Mouse (Mus musculus): ENCODE data around the gene Etnk2. TPM values are rescaled to one million over a fixed set of nuclear protein-coding genes. Genes with fewer than 3 reads are reported as not detected.

Gene Etnk2
- total and polyA plus RNA-seq, 2 experiments from 2014 or later = 29.6 to 49.7 TPM

GRCm38 (mm10) chr1:133386209-133386608 is 22.8 kb downstream of the Etnk2 start:
- DNase-seq (ENCODE audit: low spot score) = no peak
- Histone ChIP-seq H3K4me2 (ENCODE audit: low read depth, low read length) (no peak overlapping the region), H3K9me3 (ENCODE audit: low read length) (no peaks in the 10 kb centered on the region), H3K4me1 (ENCODE audit: insufficient read depth, low read length) (0 out of 2 replicates have a peak, but pooled peaks cover 4% of the 10 kb centered on the region), H3K27me3 (ENCODE audit: insufficient read depth, low read length) (no peaks in the 10 kb centered on the region), H3K9ac (replicated peaks; ENCODE audit: low read length) (0 out of 2 replicates have a peak overlapping the region, but pooled peaks have one; percentile 22), H3K4me3 (ENCODE audit: low read length) (no peak overlapping the region), H3K27ac (no peak overlapping the region), H3K36me3 (ENCODE audit: insufficient read depth, low read length) (no peaks in the 10 kb centered on the region)
- 45% methylated on average over 11 of the region's 11 CpGs for WGBS
- no peak for TF ChIP-seq CTCF (IDR thresholded peaks at IDR 0.05; ENCODE audit: low read depth)
- no peak for ATAC-seq

- Histone ChIP-seq H3K27me3 (ENCODE audit: insufficient read depth, low read length) (no peaks in the 10 kb centered on the region), H3K27ac (no peak overlapping the region), H3K4me2 (ENCODE audit: low read depth, low read length) (no peak overlapping the region), H3K4me3 (ENCODE audit: low read length) (no peak overlapping the region), H3K9me3 (ENCODE audit: low read length) (no peaks in the 10 kb centered on the region), H3K4me1 (ENCODE audit: insufficient read depth, low read length) (no peaks in the 10 kb centered on the region), H3K36me3 (ENCODE audit: insufficient read depth, low read length) (peaks cover 3% of the 10 kb centered on the region; the same call in 1 of the 2 replicates), H3K9ac (replicated peaks; ENCODE audit: low read length) (no peak overlapping the region)
- DNase-seq (ENCODE audit: low spot score) = no peak
- WGBS = 76% methylated on average over 19 of the region's 19 CpGs
- TF ChIP-seq CTCF (IDR thresholded peaks at IDR 0.05; ENCODE audit: low read depth) = no peak
- no peak for ATAC-seq
Measured at GRCm38 (mm10) chr1:133387539-133388268, 24.3 kb downstream of the Etnk2 start.

GRCm38 (mm10) chr1:133394702-133395101 is 31.3 kb downstream of the Etnk2 start:
- H3K27me3 ChIP-seq (ENCODE audit: insufficient read depth, low read length) = no peaks in the 10 kb centered on the region
- no peak overlapping the region for H3K27ac ChIP-seq
- no peak overlapping the region for H3K4me2 ChIP-seq (ENCODE audit: low read depth, low read length)
- peaks cover 11% of the 10 kb centered on the region; the same call in 1 of the 2 replicates for H3K4me1 ChIP-seq (ENCODE audit: insufficient read depth, low read length)
- ATAC-seq = no peak
- H3K36me3 ChIP-seq (ENCODE audit: insufficient read depth, low read length) = peaks cover 3% of the 10 kb centered on the region; the same call in 1 of the 2 replicates
- no peak overlapping the region for H3K4me3 ChIP-seq (ENCODE audit: low read length)
- 51% methylated on average over 4 of the region's 4 CpGs for WGBS
- H3K9me3 ChIP-seq (ENCODE audit: low read length) = no peaks in the 10 kb centered on the region
- no peak for DNase-seq (ENCODE audit: low spot score)
- TF ChIP-seq CTCF (IDR thresholded peaks at IDR 0.05; ENCODE audit: low read depth) = no peak
- no peak overlapping the region for H3K9ac ChIP-seq (replicated peaks; ENCODE audit: low read length)

- Histone ChIP-seq H3K4me3 (ENCODE audit: low read length) (no peak overlapping the region), H3K4me2 (ENCODE audit: low read depth, low read length) (no peak overlapping the region), H3K9me3 (ENCODE audit: low read length) (no peaks in the 10 kb centered on the region), H3K27ac (no peak overlapping the region), H3K9ac (replicated peaks; ENCODE audit: low read length) (no peak overlapping the region), H3K4me1 (ENCODE audit: insufficient read depth, low read length) (peaks cover 11% of the 10 kb centered on the region; the same call in 1 of the 2 replicates), H3K27me3 (ENCODE audit: insufficient read depth, low read length) (no peaks in the 10 kb centered on the region), H3K36me3 (ENCODE audit: insufficient read depth, low read length) (peaks cover 3% of the 10 kb centered on the region; the same call in 1 of the 2 replicates)
- ATAC-seq (no peak), DNase-seq (ENCODE audit: low spot score) (no peak)
- no peak for TF ChIP-seq CTCF (IDR thresholded peaks at IDR 0.05; ENCODE audit: low read depth)
- WGBS = 82% methylated on average over 5 of the region's 5 CpGs
Measured at GRCm38 (mm10) chr1:133396693-133397092, 33.3 kb downstream of the Etnk2 start.

GRCm38 (mm10) chr1:133397094-133397482 is 33.7 kb downstream of the Etnk2 start:
- peak overlapping the region; percentile 28 for H3K4me2 ChIP-seq (ENCODE audit: low read depth, low read length)
- peak overlapping the region; percentile 43; the same call in 1 of the 2 replicates for H3K9ac ChIP-seq (replicated peaks; ENCODE audit: low read length)
- H3K27me3 ChIP-seq (ENCODE audit: insufficient read depth, low read length) = no peaks in the 10 kb centered on the region
- ATAC-seq (no peak), DNase-seq (ENCODE audit: low spot score) (no peak)
- H3K9me3 ChIP-seq (ENCODE audit: low read length) = no peaks in the 10 kb centered on the region
- H3K36me3 ChIP-seq (ENCODE audit: insufficient read depth, low read length) = no peaks in the 10 kb centered on the region
- TF ChIP-seq CTCF (IDR thresholded peaks at IDR 0.05; ENCODE audit: low read depth) = no peak
- H3K27ac ChIP-seq = peak overlapping the region; percentile 77
- H3K4me3 ChIP-seq (ENCODE audit: low read length) = no peak overlapping the region
- peaks cover 11% of the 10 kb centered on the region; the same call in 1 of the 2 replicates for H3K4me1 ChIP-seq (ENCODE audit: insufficient read depth, low read length)
- WGBS = 50% methylated on average over 5 of the region's 5 CpGs

- no peak for TF ChIP-seq CTCF (IDR thresholded peaks at IDR 0.05; ENCODE audit: low read depth)
- Histone ChIP-seq H3K9ac (replicated peaks; ENCODE audit: low read length) (peak overlapping the region; percentile 43; the same call in 1 of the 2 replicates), H3K36me3 (ENCODE audit: insufficient read depth, low read length) (no peaks in the 10 kb centered on the region), H3K4me1 (ENCODE audit: insufficient read depth, low read length) (peaks cover 11% of the 10 kb centered on the region; the same call in 1 of the 2 replicates), H3K9me3 (ENCODE audit: low read length) (no peaks in the 10 kb centered on the region), H3K27ac (peak overlapping the region; percentile 77), H3K27me3 (ENCODE audit: insufficient read depth, low read length) (no peaks in the 10 kb centered on the region), H3K4me3 (ENCODE audit: low read length) (no peak overlapping the region), H3K4me2 (ENCODE audit: low read depth, low read length) (peak overlapping the region; percentile 28)
- peak; percentile 51 for DNase-seq (ENCODE audit: low spot score)
- peak; percentile 72 for ATAC-seq
- 7% methylated on average over 17 of the region's 17 CpGs for whole genome bisulfite sequencing
Measured at GRCm38 (mm10) chr1:133397483-133398237, 34.3 kb downstream of the Etnk2 start.
